Mouse (Mus musculus) heart, embryonic 10.5 days (tissue): ENCODE results near the gene Tnfsfm13. TPM values are rescaled to one million over a fixed set of nuclear protein-coding genes. Genes with fewer than 3 reads are reported as not detected.
A peak's percentile ranks its signal among the peaks of the same experiment; 100 is the strongest.

Experiments used
- DNase-seq: peaks from one replicate; pipeline ENCODE4 v3.0.0-alpha.2; 2017; ENCODE audit warnings: low spot score
- H3K27ac ChIP-seq: fragments of 300-500 bp; sonication (generic); 2 replicates; pipeline ENCODE4 v1.5.1; 2016; ENCODE audit warnings: mild to moderate bottlenecking
- H3K27me3 ChIP-seq: fragments of 300-500 bp; sonication (generic); 2 replicates; pipeline ENCODE4 v1.6.1; 2016; ENCODE audit warnings: mild to moderate bottlenecking; ENCODE audit not compliant: poor library complexity, insufficient read depth, severe bottlenecking
- H3K36me3 ChIP-seq: fragments of 300-500 bp; sonication (generic); 2 replicates; pipeline ENCODE4 v1.6.1; 2016; ENCODE audit warnings: mild to moderate bottlenecking, moderate library complexity
- H3K4me1 ChIP-seq: fragments of 300-500 bp; sonication (generic); 2 replicates; pipeline ENCODE4 v1.6.1; 2016; ENCODE audit warnings: mild to moderate bottlenecking
- H3K4me3 ChIP-seq: fragments of 300-500 bp; sonication (generic); 2 replicates; pipeline ENCODE4 v1.5.1; 2016; ENCODE audit warnings: mild to moderate bottlenecking, moderate library complexity
- H3K9me3 ChIP-seq: fragments of 300-500 bp; sonication (generic); 2 replicates; pipeline ENCODE4 v1.6.1; 2016; ENCODE audit warnings: mild to moderate bottlenecking, moderate library complexity
- WGBS: fragments of 180-500 bp; shearing (Covaris S2); methylation state at CpG from one replicate; pipeline ENCODE4 v1.1.7; 2016; 5-methylcytosine and 5-hydroxymethylcytosine counted together
- microRNA counts: library from miRNA; unstranded; fragments of <30 nt; microRNA quantifications from one replicate; lab custom pipeline; 2017
- microRNA-seq: library from miRNA; unstranded; fragments of <30 nt; microRNA quantifications from one replicate; pipeline ENCODE4, GENCODE M21; 2017
- polyA plus RNA-seq: library from polyadenylated mRNA; unstranded; fragments of >200 nt; fragmentation: Nextera tagmentation; extraction: Ambion mirVana; gene quantifications from 2 replicates; pipeline ENCODE4 v1.2.1, GENCODE M21; 2016

Gene Tnfsfm13
- polyA plus RNA-seq, 1 experiment from 2014 or later: 1.8 TPM

- WGBS: 68% methylated on average over 5 of the region's 5 CpGs
- Histone ChIP-seq H3K36me3 (peaks cover 87% of the 10 kb centered on the region), H3K4me3 (no peak overlapping the region), H3K4me1 (peaks cover 35% of the 10 kb centered on the region), H3K27ac (no peak overlapping the region), H3K27me3 (no peaks in the 10 kb centered on the region), H3K9me3 (no peaks in the 10 kb centered on the region)
- DNase-seq: no peak
These were observed 42.5 kb downstream of the Tnfsfm13 start for GRCm38 (mm10) chr11:69653399-69653798.

DNA sequence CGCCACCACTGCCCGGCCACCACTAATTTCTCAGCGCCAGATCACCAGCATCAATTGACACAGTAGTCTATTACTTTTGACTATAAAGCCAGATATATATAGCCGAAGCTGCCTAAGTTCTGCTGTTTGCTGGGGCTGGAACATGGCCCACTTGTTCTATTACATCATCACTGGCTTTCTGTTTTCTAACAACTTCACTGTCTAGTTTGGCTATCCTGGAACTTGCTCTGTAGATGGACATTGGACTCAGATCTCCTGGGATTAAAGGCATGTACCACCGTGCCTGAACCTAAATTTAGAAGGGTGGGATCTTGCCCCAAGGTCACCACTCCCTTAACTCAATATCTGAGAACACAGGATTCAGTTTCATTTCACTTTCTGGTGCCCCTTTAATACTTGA, 50.0 kb downstream of the Tnfsfm13 start:
- H3K36me3 ChIP-seq: peaks cover 97% of the 10 kb centered on the region
- no peaks in the 10 kb centered on the region for H3K9me3 ChIP-seq
- H3K27me3 ChIP-seq: no peaks in the 10 kb centered on the region
- no peak for DNase-seq
- no peak overlapping the region for H3K27ac ChIP-seq
- no peaks in the 10 kb centered on the region for H3K4me1 ChIP-seq
- H3K4me3 ChIP-seq: no peak overlapping the region
- 88% methylated on average over 5 of the region's 5 CpGs for WGBS

- Histone ChIP-seq H3K27me3 (no peaks in the 10 kb centered on the region), H3K27ac (no peak overlapping the region), H3K9me3 (no peaks in the 10 kb centered on the region), H3K36me3 (peaks cover 33% of the 10 kb centered on the region), H3K4me3 (no peak overlapping the region), H3K4me1 (peaks cover 29% of the 10 kb centered on the region)
- no peak for DNase-seq
- WGBS: 89% methylated on average over 3 of the region's 3 CpGs
These were observed 60.4 kb downstream of the Tnfsfm13 start for GRCm38 (mm10) chr11:69635471-69635870.

- Histone ChIP-seq H3K27me3 (no peaks in the 10 kb centered on the region), H3K4me1 (peaks cover 29% of the 10 kb centered on the region), H3K4me3 (peak overlapping the region; percentile 99), H3K9me3 (no peaks in the 10 kb centered on the region), H3K36me3 (peaks cover 15% of the 10 kb centered on the region), H3K27ac (peak overlapping the region; percentile 98)
- peak; percentile 89 for DNase-seq
- WGBS: 1% methylated on average over 50 of the region's 50 CpGs
These were observed 62.6 kb downstream of the Tnfsfm13 start for GRCm38 (mm10) chr11:69633128-69633866.

MicroRNA genes within 50 kb of the gene (microRNA counts, 519-probe panel; counts per million panel counts)
- microRNA mmu-miR-1934 (lab: Ali Mortazavi, UCI): not detected
- microRNA mmu-miR-467f (lab: Ali Mortazavi, UCI): 2,799 counts per million, percentile 10 among the panel's probes with 10 or more counts

Small RNA genes within 50 kb of the gene (microRNA-seq; reads per million reads assigned to microRNA genes)
- 10.1 reads per million, percentile 24 among the genes with 10 or more reads in this experiment for gene Mir1934
- gene Mir467f: not detected

Other genes starting within 250 kb of the Tnfsfm13 start
- 0.18 and 0.95 TPM in 2 replicates for gene Dnah2, start 147.0 kb downstream of the Tnfsfm13 start, polyA plus RNA-seq
- 61.0 and 89.9 TPM in 2 replicates for gene Efnb3, start 135.9 kb downstream of the Tnfsfm13 start, polyA plus RNA-seq
- 27.2 and 32.4 TPM in 2 replicates for gene Wrap53, start 115.8 kb downstream of the Tnfsfm13 start, polyA plus RNA-seq
- 104 and 161 TPM in 2 replicates for gene Trp53, start 115.7 kb downstream of the Tnfsfm13 start, polyA plus RNA-seq
- gene Atp1b2, start 90.2 kb downstream of the Tnfsfm13 start, polyA plus RNA-seq: 15.6 and 24.1 TPM in 2 replicates
- gene Shbg, start 78.2 kb downstream of the Tnfsfm13 start, polyA plus RNA-seq: 0.25 and 7.5 TPM in 2 replicates
- 18.8 and 21.8 TPM in 2 replicates for gene Sat2, start 74.1 kb downstream of the Tnfsfm13 start, polyA plus RNA-seq
- 31.5 and 44.7 TPM in 2 replicates for gene Fxr2, start 63.1 kb downstream of the Tnfsfm13 start, polyA plus RNA-seq
- 0.15 TPM in 1 of 2 replicates, not detected in the other for gene Sox15, start 40.8 kb downstream of the Tnfsfm13 start, polyA plus RNA-seq
- 62.1 and 63.7 TPM in 2 replicates for gene Mpdu1, start 33.5 kb downstream of the Tnfsfm13 start, polyA plus RNA-seq
- gene Cd68, start 29.9 kb downstream of the Tnfsfm13 start, polyA plus RNA-seq: 2.0 and 4.4 TPM in 2 replicates
- 481 and 586 TPM in 2 replicates for gene Eif4a1, start 23.7 kb downstream of the Tnfsfm13 start, polyA plus RNA-seq
- 95.3 and 108 TPM in 2 replicates for gene Senp3, start 14.0 kb downstream of the Tnfsfm13 start, polyA plus RNA-seq
- 0.25 TPM in 1 of 2 replicates, not detected in the other for gene Tnfsf13, start 10.3 kb downstream of the Tnfsfm13 start, polyA plus RNA-seq
- gene Tnfsf12, start 249 bp downstream of the Tnfsfm13 start, polyA plus RNA-seq: 3.0 and 4.7 TPM in 2 replicates
- 24.9 and 29.6 TPM in 2 replicates for gene Polr2a, start 62.5 kb upstream of the Tnfsfm13 start, polyA plus RNA-seq
- gene Slc35g3, start 65.9 kb upstream of the Tnfsfm13 start, polyA plus RNA-seq: 0.16 TPM in 1 of 2 replicates, not detected in the other
- 1.7 and 2.4 TPM in 2 replicates for gene Zbtb4, start 69.8 kb upstream of the Tnfsfm13 start, polyA plus RNA-seq
- 3.9 and 4.9 TPM in 2 replicates for gene Chrnb1, start 99.8 kb upstream of the Tnfsfm13 start, polyA plus RNA-seq
- 0.97 and 1.1 TPM in 2 replicates for gene Fgf11, start 105.8 kb upstream of the Tnfsfm13 start, polyA plus RNA-seq
- 1.5 and 1.8 TPM in 2 replicates for gene Tmem102, start 109.5 kb upstream of the Tnfsfm13 start, polyA plus RNA-seq
- gene Gm39566, start 119.2 kb upstream of the Tnfsfm13 start, polyA plus RNA-seq: not detected in 2 replicates
- gene Spem2, start 122.4 kb upstream of the Tnfsfm13 start, polyA plus RNA-seq: 0.08 TPM in 1 of 2 replicates, not detected in the other
- not detected in 2 replicates for gene Spem1, start 126.1 kb upstream of the Tnfsfm13 start, polyA plus RNA-seq
- gene Nlgn2, start 141.7 kb upstream of the Tnfsfm13 start, polyA plus RNA-seq: 1.3 and 3.7 TPM in 2 replicates
- gene Tmem256, start 142.4 kb upstream of the Tnfsfm13 start, polyA plus RNA-seq: 294 and 327 TPM in 2 replicates
- 72.7 and 74.5 TPM in 2 replicates for gene Plscr3, start 150.3 kb upstream of the Tnfsfm13 start, polyA plus RNA-seq
- gene Tnk1, start 162.6 kb upstream of the Tnfsfm13 start, polyA plus RNA-seq: 0.28 and 1.2 TPM in 2 replicates
- not detected in 2 replicates for gene Tmem95, start 181.9 kb upstream of the Tnfsfm13 start, polyA plus RNA-seq
- 5.0 and 6.2 TPM in 2 replicates for gene Kctd11, start 185.3 kb upstream of the Tnfsfm13 start, polyA plus RNA-seq
- 10.6 and 16.2 TPM in 2 replicates for gene Acap1, start 199.4 kb upstream of the Tnfsfm13 start, polyA plus RNA-seq
- 5.5 and 8.7 TPM in 2 replicates for gene 2810408A11Rik, start 204.9 kb upstream of the Tnfsfm13 start, polyA plus RNA-seq
- gene Neurl4, start 205.0 kb upstream of the Tnfsfm13 start, polyA plus RNA-seq: 8.3 and 12.7 TPM in 2 replicates
- gene Gps2, start 217.8 kb upstream of the Tnfsfm13 start, polyA plus RNA-seq: 55.2 and 69.4 TPM in 2 replicates
- 2,011 and 2,470 TPM in 2 replicates for gene Eif5a, start 225.9 kb upstream of the Tnfsfm13 start, polyA plus RNA-seq
- gene Ybx2, start 239.7 kb upstream of the Tnfsfm13 start, polyA plus RNA-seq: 1.8 and 2.1 TPM in 2 replicates